Mouse (Mus musculus) WW6 (cell line): ENCODE data around the gene Tex264.
"Not testable (repeated sequence)": the region's sequence is repeated elsewhere in the genome, so short reads cannot be mapped to it uniquely, and the experiment has no call there.

ENCODE experiments used
- DNase-seq: peaks from one replicate; pipeline ENCODE4 v3.0.0-alpha.2; 2013; ENCODE audit warnings: low read depth, low spot score

Tex264 gene

DNA sequence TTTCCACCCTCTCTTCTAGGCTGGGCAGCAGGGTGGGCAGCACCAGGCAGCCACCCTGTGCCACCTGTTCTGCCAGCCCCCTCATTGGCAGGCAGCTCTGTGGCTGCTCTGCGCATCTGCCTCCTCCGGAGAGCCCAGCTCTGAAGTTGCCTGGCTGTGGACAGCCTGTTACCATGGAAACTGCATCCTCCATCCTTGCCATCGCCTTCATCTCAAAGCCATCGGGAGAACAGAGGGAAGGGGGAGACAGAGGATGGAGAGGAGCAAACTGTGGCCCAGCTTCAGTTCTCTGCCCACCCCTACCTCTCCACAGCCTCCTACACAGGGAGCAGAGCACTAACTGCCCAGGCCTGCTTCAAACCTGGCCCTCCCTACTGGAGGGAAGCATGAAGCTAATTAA, 21.3 kb downstream of the Tex264 start:
- DNase-seq, result no peak

GRCm38 (mm10) chr9:106663200-106663599, 22.5 kb downstream of the Tex264 start:
- DNase-seq, result no peak

DNA sequence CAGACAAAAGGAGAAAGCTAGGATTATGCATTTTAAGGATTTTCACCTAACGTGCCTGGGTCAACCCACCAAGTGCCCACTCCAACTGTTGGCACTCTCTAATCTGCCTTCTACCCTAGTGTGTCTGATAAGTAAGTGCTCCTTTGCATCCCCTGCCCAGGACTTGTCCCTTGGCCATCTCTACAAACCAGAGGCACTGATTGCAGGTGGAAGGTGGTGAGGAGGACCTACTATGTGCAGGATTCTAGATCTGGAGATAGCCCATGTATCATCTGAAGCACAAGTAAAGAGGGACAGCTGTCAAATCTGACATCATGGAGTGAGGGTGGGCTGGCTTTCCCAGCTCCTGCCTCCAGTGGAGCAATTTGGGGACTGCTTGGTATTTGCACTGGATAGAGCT, 25.8 kb downstream of the Tex264 start:
- no peak for DNase-seq

DNA sequence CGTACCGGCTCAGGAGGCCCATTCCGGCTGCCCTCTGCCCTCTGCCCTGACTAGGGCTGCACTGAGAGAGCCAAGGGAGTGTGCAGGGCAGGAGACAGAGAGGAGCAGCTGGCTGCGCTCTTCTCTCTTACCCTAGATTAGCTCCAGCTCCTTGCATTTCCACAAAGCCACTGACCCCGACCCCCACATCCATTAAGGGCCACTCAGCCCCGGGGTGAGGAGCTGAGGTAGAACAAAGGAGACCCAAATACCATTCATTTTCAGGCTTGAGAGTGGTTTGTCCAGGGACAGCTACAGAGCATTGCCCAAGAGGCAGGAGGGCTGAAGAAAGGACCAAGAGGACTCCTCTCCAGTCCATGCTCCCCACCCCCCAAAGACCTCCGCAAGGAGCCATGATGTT, 26.3 kb downstream of the Tex264 start:
- no peak for DNase-seq

- DNase-seq, result no peak
These were observed 28.1 kb downstream of the Tex264 start for GRCm38 (mm10) chr9:106657592-106657991.

DNA sequence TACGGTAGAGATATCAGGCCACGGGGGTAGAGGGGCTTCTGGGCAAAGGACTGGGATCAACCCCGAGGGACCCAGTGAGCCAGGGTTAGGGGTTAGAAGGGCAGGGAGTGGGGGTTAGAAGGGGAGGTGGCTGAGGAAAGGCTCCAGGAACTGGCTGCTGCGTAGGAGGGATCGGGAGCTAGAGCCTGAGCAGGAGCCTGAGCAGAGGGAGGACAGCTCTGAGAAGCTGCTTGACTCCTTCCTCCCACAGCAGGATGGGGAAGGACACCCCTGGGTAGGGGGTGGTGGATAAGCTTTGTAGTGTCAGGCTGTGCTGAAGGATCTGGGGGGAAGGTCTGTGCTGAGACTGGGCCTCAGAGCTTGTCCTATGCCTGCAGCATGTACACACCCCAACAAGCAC, 28.9 kb downstream of the Tex264 start:
- no peak for DNase-seq

- DNase-seq, result peak; percentile 63
These were observed 29.6 kb downstream of the Tex264 start, which contains the start of gene Grm2 for GRCm38 (mm10) chr9:106655884-106656720. TSS of gene Grm2 (minus strand) at chr9:106656082.

- DNase-seq, result no peak
These were observed 33.0 kb downstream of the Tex264 start for GRCm38 (mm10) chr9:106652720-106653119.

- DNase-seq, result no peak
These were observed 38.5 kb downstream of the Tex264 start for GRCm38 (mm10) chr9:106647226-106647625.

GRCm38 (mm10) chr9:106645684-106646271, 39.9 kb downstream of the Tex264 start:
- DNase-seq, result no peak

- peak; percentile 48 for DNase-seq
These were observed 41.9 kb downstream of the Tex264 start for GRCm38 (mm10) chr9:106643787-106644186.

- DNase-seq, result peak; percentile 70
These were observed 42.6 kb downstream of the Tex264 start for GRCm38 (mm10) chr9:106643128-106643527.

DNA sequence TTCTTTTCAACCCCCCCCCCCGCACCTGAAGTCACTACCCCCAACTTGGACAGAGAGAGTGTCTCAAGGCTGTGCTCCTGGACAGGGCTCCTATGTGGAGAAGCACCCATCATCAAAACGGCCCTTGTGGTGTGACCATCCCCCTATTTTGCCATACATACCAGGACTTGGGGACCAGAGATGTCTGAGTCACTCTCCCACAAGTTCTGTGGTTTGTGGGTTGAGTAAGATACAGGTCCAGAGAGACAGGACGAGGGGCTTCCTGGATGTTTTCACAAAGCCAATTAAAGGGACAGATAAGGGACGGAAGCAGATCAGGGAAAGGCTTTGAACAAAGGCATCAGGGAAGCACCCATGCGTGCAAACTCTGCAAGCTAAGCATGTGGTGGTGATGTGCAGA, 44.4 kb downstream of the Tex264 start:
- DNase-seq, result no peak

DNA sequence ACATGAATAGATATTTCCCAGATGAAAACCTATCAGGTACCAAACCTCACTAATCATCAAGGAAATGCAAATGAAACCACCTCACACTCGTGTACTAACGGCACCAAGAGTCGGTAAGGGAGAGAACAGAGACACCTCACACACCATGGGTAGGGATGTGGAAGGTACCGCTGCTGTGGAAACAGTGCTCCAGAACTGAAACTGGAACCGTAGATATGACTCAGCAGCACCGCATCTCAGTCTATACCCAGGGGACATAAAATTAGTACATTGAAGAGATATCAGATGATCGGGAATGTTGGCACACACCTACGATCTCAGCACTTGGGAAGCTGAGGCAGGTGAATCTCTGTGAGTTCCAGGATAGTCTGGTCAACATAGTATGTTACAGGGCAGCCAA, 47.6 kb downstream of the Tex264 start:
- DNase-seq, result no peak

GRCm38 (mm10) chr9:106632185-106632584, 53.5 kb downstream of the Tex264 start:
- no peak for DNase-seq

- DNase-seq, result not testable (repeated sequence)
These were observed 57.9 kb downstream of the Tex264 start for GRCm38 (mm10) chr9:106627796-106628195.

DNA sequence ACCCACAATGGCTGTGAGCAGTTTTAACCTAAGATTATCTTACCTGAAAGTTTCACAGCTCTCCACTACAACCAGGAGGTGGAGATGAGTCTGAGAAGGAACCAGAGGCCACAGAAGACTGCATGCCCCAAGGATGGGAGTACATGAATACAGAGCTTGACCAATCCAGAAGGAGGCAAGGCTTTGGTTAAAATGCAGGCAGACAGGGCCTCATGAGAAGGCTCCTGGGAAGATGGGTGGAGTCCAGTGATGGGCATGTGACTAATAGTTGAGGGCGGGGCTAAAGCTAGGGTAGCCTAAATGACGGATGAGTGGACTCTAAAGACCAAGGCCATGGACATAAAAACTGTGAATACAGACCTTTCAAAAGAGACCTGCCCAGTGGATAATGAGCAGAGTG, 59.4 kb downstream of the Tex264 start, which contains the start of gene Iqcf6:
Gene Iqcf6, plus strand, starts transcription at position 301 of the 400 bp plus-strand sequence.
- no peak for DNase-seq

- no peak for DNase-seq
These were observed 68.2 kb downstream of the Tex264 start for GRCm38 (mm10) chr9:106617496-106617895.

DNA sequence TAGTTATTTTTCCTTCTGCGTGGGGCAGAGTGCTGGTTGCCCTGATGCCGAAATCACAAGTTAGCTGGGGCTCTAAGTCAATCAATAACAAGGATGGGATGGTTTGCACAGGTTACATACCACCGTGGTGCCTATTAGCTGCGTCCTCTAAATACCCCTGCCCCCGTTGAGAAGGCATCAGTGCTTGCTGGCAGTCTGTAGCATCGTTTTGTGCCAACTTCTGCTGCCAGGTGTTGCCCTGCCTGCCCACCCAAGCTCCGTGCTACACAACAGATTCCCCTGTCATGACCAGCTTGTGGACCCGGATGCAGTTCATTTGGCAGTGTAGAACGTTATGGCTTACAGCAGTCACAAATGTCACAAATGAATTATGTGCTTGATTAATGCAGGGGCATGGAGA, 69.4 kb downstream of the Tex264 start:
- no peak for DNase-seq

- DNase-seq, result no peak
These were observed 71.1 kb downstream of the Tex264 start for GRCm38 (mm10) chr9:106614616-106615015.

DNA sequence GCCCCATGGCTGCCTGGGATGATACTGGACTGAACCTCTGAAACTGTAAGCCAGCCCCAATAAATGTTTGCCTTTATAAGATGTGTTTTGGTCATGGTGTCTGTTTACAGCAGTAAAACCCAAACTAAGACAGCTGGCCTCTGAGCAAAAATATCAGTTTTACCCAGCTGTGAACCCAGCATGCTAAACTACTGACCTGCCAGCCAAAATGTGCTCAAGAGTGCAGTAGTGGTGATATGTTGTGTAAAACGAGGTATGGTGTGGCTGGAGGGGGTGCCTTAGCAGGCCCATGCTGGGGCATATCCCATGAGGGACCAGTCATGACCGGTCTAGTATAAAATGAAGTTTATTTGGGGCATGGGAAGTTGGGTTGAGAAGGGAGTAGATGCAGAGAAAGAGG, 71.8 kb downstream of the Tex264 start:
- DNase-seq, result no peak

GRCm38 (mm10) chr9:106610727-106611126, 75.0 kb downstream of the Tex264 start:
- DNase-seq, result no peak
